Mouse (Mus musculus): ENCODE measurements at regions not wholly inside any gene's neighbourhood (a gene's known extent, or its start where the extent isn't known, plus 50 kb on each side); places are given as distances from the start of the nearest gene placed in this dataset.

- DNase-seq (ENCODE audit: low spot score in 2 of 2) = no peak
These were observed 530.4 kb upstream of the Castor2 start for GRCm38 (mm10) chr5:133569096-133569495.

- DNase-seq (ENCODE audit: low spot score in 2 of 2) = no peak
These were observed 533.0 kb upstream of the Castor2 start for GRCm38 (mm10) chr5:133566506-133566905.

- no peak for DNase-seq (ENCODE audit: low spot score in 2 of 2)
These were observed 548.9 kb upstream of the Castor2 start for GRCm38 (mm10) chr5:133550657-133551056.

GRCm38 (mm10) chr5:133542217-133542616 is 557.3 kb upstream of the Castor2 start:
- no peak for DNase-seq (ENCODE audit: low spot score in 2 of 2)

- peak; percentile 32 to 38 for DNase-seq (ENCODE audit: low spot score in 2 of 2)
These were observed 566.8 kb upstream of the Castor2 start for GRCm38 (mm10) chr5:133532678-133533077.

GRCm38 (mm10) chr5:133505661-133506060 is 593.9 kb upstream of the Castor2 start:
- DNase-seq (ENCODE audit: low spot score in 2 of 2) = no peak

GRCm38 (mm10) chr5:133487806-133488290 is 611.7 kb upstream of the Castor2 start:
- peak; percentile 71 to 73 for DNase-seq (ENCODE audit: low spot score in 2 of 2)

GRCm38 (mm10) chr5:133482291-133483086 is 617.0 kb upstream of the Castor2 start:
- peak; percentile 60 to 76 for DNase-seq (ENCODE audit: low spot score in 2 of 2)

GRCm38 (mm10) chr5:133479205-133479604 is 620.3 kb upstream of the Castor2 start:
- peak; percentile 30 to 42 for DNase-seq (ENCODE audit: low spot score in 2 of 2)

- DNase-seq (ENCODE audit: low spot score in 2 of 2) = peak; percentile 83 to 89
These were observed 646.0 kb upstream of the Castor2 start for GRCm38 (mm10) chr5:133453349-133454049.

- no peak for DNase-seq (ENCODE audit: low spot score in 2 of 2)
These were observed 649.6 kb upstream of the Castor2 start for GRCm38 (mm10) chr5:133449926-133450325.

- no peak for DNase-seq (ENCODE audit: low spot score in 2 of 2)
These were observed 698.7 kb upstream of the Castor2 start for GRCm38 (mm10) chr5:133400826-133401225.

- DNase-seq (ENCODE audit: low spot score in 2 of 2) = no peak
These were observed 709.6 kb upstream of the Castor2 start for GRCm38 (mm10) chr5:133389896-133390295.

- DNase-seq (ENCODE audit: low spot score in 2 of 2) = no peak
These were observed 710.3 kb upstream of the Castor2 start for GRCm38 (mm10) chr5:133389023-133389840.

GRCm38 (mm10) chr5:133385374-133386349 is 713.8 kb upstream of the Castor2 start:
- DNase-seq (ENCODE audit: low spot score in 2 of 2) = no peak

- DNase-seq (ENCODE audit: low spot score in 2 of 2) = peak; percentile 82 to 89
These were observed 733.7 kb upstream of the Castor2 start for GRCm38 (mm10) chr5:133365771-133366170.

- DNase-seq (ENCODE audit: low spot score in 2 of 2) = no peak
These were observed 752.0 kb upstream of the Castor2 start for GRCm38 (mm10) chr5:133347516-133347915.

- no peak for DNase-seq (ENCODE audit: low spot score in 2 of 2)
These were observed 757.5 kb upstream of the Castor2 start for GRCm38 (mm10) chr5:133341973-133342372.

- peak; percentile 26 to 31 for DNase-seq (ENCODE audit: low spot score in 2 of 2)
These were observed 777.5 kb upstream of the Auts2 start for GRCm38 (mm10) chr5:133320626-133321025.

GRCm38 (mm10) chr5:133320206-133320605 is 777.1 kb upstream of the Auts2 start:
- DNase-seq (ENCODE audit: low spot score in 2 of 2) = no peak

- DNase-seq (ENCODE audit: low spot score in 2 of 2) = no peak
These were observed 770.9 kb upstream of the Auts2 start for GRCm38 (mm10) chr5:133314031-133314430.

All from right cerebral cortex, postnatal 10 days (tissue).